Mouse (Mus musculus): ENCODE results near the gene Mybl2. TPM values are rescaled to one million over a fixed set of nuclear protein-coding genes. Genes with fewer than 3 reads are reported as not detected.

Gene Mybl2
- polyA plus RNA-seq, 1 experiment from 2014 or later = 21.9 TPM

- no peak overlapping the region for H3K27ac ChIP-seq (ENCODE audit: poor library complexity, severe bottlenecking)
- H3K9ac ChIP-seq = no peak overlapping the region
- 68% methylated on average over 16 of the region's 16 CpGs for WGBS
- no peaks in the 10 kb centered on the region for H3K9me3 ChIP-seq (replicated peaks)
- ATAC-seq (ENCODE audit: insufficient number of reproducible peaks, low FRiP score) = no peak
- no peaks in the 10 kb centered on the region for H3K36me3 ChIP-seq
- no peak overlapping the region for H3K4me3 ChIP-seq
- 0 out of 2 replicates have a peak, but pooled peaks cover 5% of the 10 kb centered on the region for H3K27me3 ChIP-seq (replicated peaks)
- H3K4me1 ChIP-seq (replicated peaks) = no peaks in the 10 kb centered on the region
- H3K4me2 ChIP-seq = no peak overlapping the region
These were observed 57.1 kb downstream of the Mybl2 start for GRCm38 (mm10) chr2:163111413-163112201.

DNA sequence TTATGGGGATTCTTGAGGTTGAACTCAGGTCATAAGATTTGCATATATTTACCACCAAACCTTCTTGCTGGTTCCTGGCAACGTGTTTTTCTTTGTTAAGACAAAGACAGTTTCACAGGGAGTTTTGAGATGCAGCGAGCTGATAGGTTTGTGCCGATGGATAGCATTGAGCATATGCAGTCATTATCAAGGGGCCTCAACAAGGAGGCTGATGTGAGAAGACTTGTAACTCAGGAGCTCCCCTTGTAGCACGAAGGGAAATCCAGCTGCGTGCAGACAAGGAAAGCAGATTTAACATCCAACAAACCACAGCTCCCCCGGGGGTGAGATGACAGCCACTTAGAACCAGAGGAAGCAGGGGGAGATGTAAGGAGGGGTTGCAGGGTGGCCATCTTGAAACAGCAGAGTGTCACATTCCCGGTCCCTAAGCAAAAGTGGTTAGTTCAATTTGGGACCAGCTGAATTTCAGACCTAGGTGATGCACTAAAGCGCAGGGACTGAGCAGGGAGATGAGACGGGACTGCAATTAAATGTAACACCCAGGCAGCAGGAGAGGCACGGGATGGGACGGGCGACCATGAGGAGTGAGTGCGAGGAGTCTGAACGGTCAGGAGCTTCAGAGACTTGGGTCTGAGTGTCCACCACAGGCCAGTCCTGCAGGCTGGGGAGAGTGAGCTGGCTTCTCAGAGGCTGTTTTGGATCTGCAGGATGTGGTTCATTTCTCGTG, 66.3 kb downstream of the Mybl2 start:
- H3K27ac ChIP-seq (ENCODE audit: poor library complexity, severe bottlenecking) = no peak overlapping the region
- H3K4me3 ChIP-seq = no peak overlapping the region
- no peaks in the 10 kb centered on the region for H3K9me3 ChIP-seq (replicated peaks)
- 53% methylated on average over 15 of the region's 15 CpGs for WGBS
- no peak overlapping the region for H3K4me2 ChIP-seq
- ATAC-seq (ENCODE audit: insufficient number of reproducible peaks, low FRiP score) = no peak
- H3K9ac ChIP-seq = no peak overlapping the region
- peaks cover 26% of the 10 kb centered on the region for H3K27me3 ChIP-seq (replicated peaks)
- H3K4me1 ChIP-seq (replicated peaks) = peaks cover 17% of the 10 kb centered on the region; the same call in 1 of the 2 replicates
- no peaks in the 10 kb centered on the region for H3K36me3 ChIP-seq

DNA sequence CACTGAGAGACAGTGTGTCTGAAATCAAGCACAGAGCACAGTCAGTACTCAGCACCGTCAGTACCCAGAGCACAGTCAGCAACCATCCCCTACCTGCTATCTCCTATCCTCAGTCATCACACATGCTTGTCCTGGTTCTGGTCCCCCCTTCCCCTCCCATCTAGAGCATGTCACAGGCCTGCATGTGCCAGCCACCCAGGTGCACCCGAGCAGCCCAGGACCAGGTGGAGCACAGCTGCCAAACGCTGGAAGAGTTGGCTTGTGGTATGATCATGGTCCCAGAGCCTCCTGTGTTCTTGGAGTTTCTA, 66.8 kb downstream of the Mybl2 start:
- Histone ChIP-seq H3K4me2 (no peak overlapping the region), H3K27me3 (replicated peaks) (peaks cover 26% of the 10 kb centered on the region), H3K9me3 (replicated peaks) (no peaks in the 10 kb centered on the region), H3K4me3 (no peak overlapping the region), H3K4me1 (replicated peaks) (peaks cover 17% of the 10 kb centered on the region; the same call in 1 of the 2 replicates), H3K27ac (ENCODE audit: poor library complexity, severe bottlenecking) (no peak overlapping the region), H3K9ac (no peak overlapping the region), H3K36me3 (no peaks in the 10 kb centered on the region)
- ATAC-seq (ENCODE audit: insufficient number of reproducible peaks, low FRiP score) = no peak
- 75% methylated on average over 3 of the region's 3 CpGs for WGBS

GRCm38 (mm10) chr2:163122319-163122718, 67.8 kb downstream of the Mybl2 start:
- Histone ChIP-seq H3K27me3 (replicated peaks) (peaks cover 26% of the 10 kb centered on the region), H3K9me3 (replicated peaks) (peaks cover 4% of the 10 kb centered on the region; the same call in 1 of the 2 replicates), H3K4me3 (peak overlapping the region; percentile 20), H3K9ac (no peak overlapping the region), H3K27ac (ENCODE audit: poor library complexity, severe bottlenecking) (peak overlapping the region; percentile 44; the same call in 1 of the 2 replicates), H3K4me2 (peak overlapping the region; percentile 53), H3K36me3 (no peaks in the 10 kb centered on the region), H3K4me1 (replicated peaks) (peaks cover 17% of the 10 kb centered on the region; the same call in 1 of the 2 replicates)
- ATAC-seq (ENCODE audit: insufficient number of reproducible peaks, low FRiP score) = peak; percentile 95
- 8% methylated on average over 9 of the region's 9 CpGs for WGBS

DNA sequence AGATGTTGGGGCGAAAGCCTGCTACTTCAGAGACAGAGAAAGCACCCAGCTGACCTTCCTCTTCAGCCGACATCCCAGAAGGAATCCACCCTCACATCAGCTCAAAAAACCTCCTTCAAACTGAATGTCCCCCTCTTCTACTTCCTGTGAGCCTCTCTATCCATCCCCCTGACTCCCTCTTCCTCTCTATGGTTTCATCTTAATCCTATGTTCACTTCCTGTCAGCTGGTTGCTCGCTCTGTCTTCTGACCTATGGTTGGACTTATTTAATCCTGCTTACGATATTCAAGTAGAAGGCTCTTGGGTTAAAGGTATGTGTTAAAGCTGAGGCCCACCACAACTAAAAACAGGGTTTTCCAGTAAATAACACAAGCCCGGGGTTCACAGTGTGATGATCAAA, 69.0 kb downstream of the Mybl2 start:
- Histone ChIP-seq H3K27me3 (replicated peaks) (peaks cover 26% of the 10 kb centered on the region), H3K4me1 (replicated peaks) (peaks cover 17% of the 10 kb centered on the region; the same call in 1 of the 2 replicates), H3K9me3 (replicated peaks) (peaks cover 6% of the 10 kb centered on the region; the same call in 1 of the 2 replicates), H3K9ac (no peak overlapping the region), H3K36me3 (no peaks in the 10 kb centered on the region), H3K4me2 (no peak overlapping the region), H3K4me3 (no peak overlapping the region), H3K27ac (ENCODE audit: poor library complexity, severe bottlenecking) (no peak overlapping the region)
- no peak for ATAC-seq (ENCODE audit: insufficient number of reproducible peaks, low FRiP score)
- WGBS = 75% methylated on average over 5 of the region's 5 CpGs

GRCm38 (mm10) chr2:163130837-163131236, 76.3 kb downstream of the Mybl2 start:
- Histone ChIP-seq H3K9ac (no peak overlapping the region), H3K4me3 (no peak overlapping the region), H3K36me3 (no peaks in the 10 kb centered on the region), H3K27ac (ENCODE audit: poor library complexity, severe bottlenecking) (no peak overlapping the region), H3K27me3 (replicated peaks) (no peaks in the 10 kb centered on the region; the same call in 1 of the 2 replicates), H3K4me2 (no peak overlapping the region), H3K4me1 (replicated peaks) (no peaks in the 10 kb centered on the region), H3K9me3 (replicated peaks) (peaks cover 6% of the 10 kb centered on the region; the same call in 1 of the 2 replicates)
- no peak for ATAC-seq (ENCODE audit: insufficient number of reproducible peaks, low FRiP score)
- WGBS = 78% methylated on average over 5 of the region's 5 CpGs

- WGBS = 82% methylated on average over 5 of the region's 5 CpGs
- no peaks in the 10 kb centered on the region for H3K4me1 ChIP-seq (replicated peaks)
- 0 out of 2 replicates have a peak, but pooled peaks cover 2% of the 10 kb centered on the region for H3K9me3 ChIP-seq (replicated peaks)
- H3K27me3 ChIP-seq (replicated peaks) = no peaks in the 10 kb centered on the region; the same call in 1 of the 2 replicates
- no peaks in the 10 kb centered on the region for H3K36me3 ChIP-seq
- H3K27ac ChIP-seq (ENCODE audit: poor library complexity, severe bottlenecking) = no peak overlapping the region
- no peak for ATAC-seq (ENCODE audit: insufficient number of reproducible peaks, low FRiP score)
- H3K4me3 ChIP-seq = no peak overlapping the region
- H3K9ac ChIP-seq = no peak overlapping the region
- no peak overlapping the region for H3K4me2 ChIP-seq
These were observed 77.8 kb downstream of the Mybl2 start for GRCm38 (mm10) chr2:163132314-163132713.

Small RNA genes lying within 50 kb of the gene (microRNA-seq; reads per million reads assigned to microRNA genes)
- gene Gm22174 (not detected), gene Mir7003 (not detected)

Other genes with a start within 250 kb of the Mybl2 start
- gene Srsf6, start 123.2 kb upstream of the Mybl2 start, polyA plus RNA-seq (2016; fragmentation: Nextera tagmentation; extraction: Ambion mirVana) = 152 and 161 TPM in 2 replicates
- gene L3mbtl1, start 111.2 kb upstream of the Mybl2 start, polyA plus RNA-seq (2016; fragmentation: Nextera tagmentation; extraction: Ambion mirVana) = 0.05 TPM in 1 of 2 replicates, not detected in the other
- 0.09 TPM in 1 of 2 replicates, not detected in the other for gene Sgk2, start 67.4 kb upstream of the Mybl2 start, polyA plus RNA-seq (2016; fragmentation: Nextera tagmentation; extraction: Ambion mirVana)
- gene Ift52, start 37.3 kb upstream of the Mybl2 start, polyA plus RNA-seq (2016; fragmentation: Nextera tagmentation; extraction: Ambion mirVana) = 41.4 and 41.7 TPM in 2 replicates
- gene Gtsf1l, start 33.2 kb downstream of the Mybl2 start, polyA plus RNA-seq (2016; fragmentation: Nextera tagmentation; extraction: Ambion mirVana) = not detected in 2 replicates
- gene Tox2, start 148.4 kb downstream of the Mybl2 start, polyA plus RNA-seq (2016; fragmentation: Nextera tagmentation; extraction: Ambion mirVana) = 2.4 and 3.0 TPM in 2 replicates

Data from heart, embryonic 12.5 days (tissue).